Mouse (Mus musculus): ENCODE measurements around the gene Gm3043. TPM values are rescaled to one million over a fixed set of nuclear protein-coding genes. Genes with fewer than 3 reads are reported as not detected.

Gm3043 gene
- not detected for polyA plus RNA-seq (2015; fragmentation: Illumina TruSeq; extraction: RNeasy Lipid Tissue Mini Kit (QIAGEN cat#74804); ENCODE audit: insufficient read depth, low replicate concordance)

DNA sequence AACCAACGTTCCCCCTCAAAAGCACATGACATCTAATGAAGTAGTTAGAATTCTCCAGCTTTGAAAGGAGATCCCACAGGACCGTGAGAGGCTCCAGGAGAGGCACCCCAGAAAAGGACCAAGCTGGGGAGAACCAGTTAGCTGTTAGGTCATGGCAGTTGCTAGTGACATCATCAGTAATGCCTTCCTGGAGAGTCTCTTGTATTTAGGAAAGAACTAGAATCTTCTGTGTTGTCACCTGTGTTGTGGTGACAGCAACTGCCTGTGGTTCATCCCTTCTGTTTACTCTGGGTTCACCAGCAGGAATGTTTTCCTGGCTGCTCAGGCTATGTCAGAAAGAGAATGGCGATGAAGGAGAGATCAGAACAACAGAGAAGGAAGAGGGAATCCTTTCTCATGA, at the start of gene Gm3043:
Gm3043 (plus strand) TSS at position 301 of the 400 bp plus-strand sequence.

DNA sequence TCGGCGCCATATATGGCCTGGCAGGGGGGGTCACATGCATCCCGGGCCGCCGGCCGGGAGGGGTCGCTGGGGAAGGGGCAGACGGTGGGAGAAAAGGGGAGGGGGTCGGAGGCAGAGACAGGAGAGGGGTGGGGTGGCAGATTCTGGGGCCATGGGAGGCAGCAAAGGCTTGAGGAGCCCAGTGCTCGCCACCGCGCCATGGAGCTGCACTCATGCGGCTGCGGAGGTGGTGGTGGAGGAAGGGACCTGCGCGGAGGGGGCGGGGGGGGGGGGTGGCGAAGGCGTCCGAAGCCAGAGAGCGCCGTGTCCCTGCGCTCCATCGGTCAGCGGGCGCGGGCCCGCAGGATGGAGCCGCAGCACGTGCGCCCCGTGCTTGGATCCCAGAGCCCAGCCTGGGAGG, 36.9 kb upstream of the Gm3043 start, which contains the start of gene Gm3020:
Gm3020 (plus strand) TSS at position 301 of the 400 bp plus-strand sequence.

Other genes starting within 250 kb of the Gm3043 start
- not detected for gene Gm10408, start 239.4 kb upstream of the Gm3043 start, polyA plus RNA-seq (2015; fragmentation: Illumina TruSeq; extraction: RNeasy Lipid Tissue Mini Kit (QIAGEN cat#74804); ENCODE audit: insufficient read depth, low replicate concordance)
- gene Gm3012, start 54.3 kb upstream of the Gm3043 start, polyA plus RNA-seq (2015; fragmentation: Illumina TruSeq; extraction: RNeasy Lipid Tissue Mini Kit (QIAGEN cat#74804); ENCODE audit: insufficient read depth, low replicate concordance): not detected
- gene Gm3020, start 36.8 kb upstream of the Gm3043 start, polyA plus RNA-seq (2015; fragmentation: Illumina TruSeq; extraction: RNeasy Lipid Tissue Mini Kit (QIAGEN cat#74804); ENCODE audit: insufficient read depth, low replicate concordance): 0.17 TPM
- 0.18 TPM for gene Gm3002, start 121.3 kb downstream of the Gm3043 start, polyA plus RNA-seq (2015; fragmentation: Illumina TruSeq; extraction: RNeasy Lipid Tissue Mini Kit (QIAGEN cat#74804); ENCODE audit: insufficient read depth, low replicate concordance)
- not detected for gene Gm3033, start 157.5 kb downstream of the Gm3043 start, polyA plus RNA-seq (2015; fragmentation: Illumina TruSeq; extraction: RNeasy Lipid Tissue Mini Kit (QIAGEN cat#74804); ENCODE audit: insufficient read depth, low replicate concordance)
- not detected for gene Gm2916, start 195.4 kb downstream of the Gm3043 start, polyA plus RNA-seq (2015; fragmentation: Illumina TruSeq; extraction: RNeasy Lipid Tissue Mini Kit (QIAGEN cat#74804); ENCODE audit: insufficient read depth, low replicate concordance)
- not detected for gene Gm3029, start 243.0 kb downstream of the Gm3043 start, polyA plus RNA-seq (2015; fragmentation: Illumina TruSeq; extraction: RNeasy Lipid Tissue Mini Kit (QIAGEN cat#74804); ENCODE audit: insufficient read depth, low replicate concordance)